ENCODE assay signal across 30 mouse cellular contexts in genomic region chr2:180655150-180655549, GRCm38 (mm10). TPM values are rescaled to one million over a fixed set of nuclear protein-coding genes. Genes with fewer than 3 reads are reported as not detected.
DNase-seq lines count a peak whose midpoint lies in the region; ATAC-seq and TF ChIP-seq lines count a peak whose summit lies in the region.
"Had no signal": no experiment of that assay in that cellular context is flagged by ENCODE, and none has a peak within 500 bp of the region (broad histone marks: within the 10 kb centered on the region; RNA-seq: fewer than 3 reads in every experiment).

No protein-coding gene starts in this region.

- ATAC-seq in heart, embryonic 11.5 days (replicated peaks; ENCODE audit: insufficient number of reproducible peaks, low FRiP score, low TSS enrichment), result no peak
- no peak for ATAC-seq in kidney, embryonic 14.5 days (ENCODE audit: low FRiP score, low TSS enrichment)
- ATAC-seq in midbrain, postnatal 0 days (ENCODE audit: low FRiP score), result no peak
- ATAC-seq in midbrain, embryonic 13.5 days, result no peak
- ATAC-seq: liver, embryonic 12.5 days; liver, postnatal 0 days had no signal

- no peak overlapping the region for H3K9ac ChIP-seq in heart, embryonic 11.5 days (ENCODE audit: low read depth, low read length)
- H3K9ac ChIP-seq in kidney, embryonic 14.5 days (ENCODE audit: low read depth, low read length), result no peak overlapping the region
- H3K9ac ChIP-seq in midbrain, postnatal 0 days (replicated peaks; ENCODE audit: low read length, poor library complexity, severe bottlenecking), result no peak overlapping the region
- H3K9ac ChIP-seq in midbrain, embryonic 13.5 days (replicated peaks), result no peak overlapping the region
- H3K9ac ChIP-seq: embryonic facial prominence, embryonic 12.5 days; hindbrain, embryonic 15.5 days; liver, embryonic 12.5 days; liver, postnatal 0 days had no signal

- no peak for TF ChIP-seq POLR2A in kidney, adult 2 months (IDR thresholded peaks at IDR 0.05; ENCODE audit: low read depth, low read length)

- DNase-seq in heart, adult 11 months, result peak; percentile 44
- DNase-seq in kidney, adult 2 months, result peak; percentile 48
- DNase-seq in midbrain, postnatal 0 days (ENCODE audit: low spot score), result peak; percentile 10
- peak; percentile 43 to 52 for DNase-seq in kidney, postnatal 36 days
- DNase-seq in adrenal gland, adult 8-10 months, result no peak
- DNase-seq: adrenal gland, postnatal 36 days; B cell, adult 2 months; cerebellum, adult 2 months; cerebellum, postnatal 36 days; embryo, embryonic 11 days; gastrocnemius, postnatal 10 days; heart, postnatal 36 days; liver, postnatal 0 days; lung, postnatal 36 days; retina, postnatal 1 day; right cerebral cortex, postnatal 25 days; thymus, postnatal 14 days had no signal

- peaks cover 4% of the 10 kb centered on the region; the same call in 1 of the 2 replicates for H3K4me1 ChIP-seq in heart, embryonic 11.5 days (ENCODE audit: control insufficient read depth, insufficient read depth, low read length)
- no peaks in the 10 kb centered on the region for H3K4me1 ChIP-seq in kidney, adult 2 months (ENCODE audit: control insufficient read depth, insufficient read depth, low read length)
- 0 out of 2 replicates have a peak, but pooled peaks cover 3% of the 10 kb centered on the region for H3K4me1 ChIP-seq in kidney, embryonic 14.5 days (ENCODE audit: control insufficient read depth, insufficient read depth, low read length)
- H3K4me1 ChIP-seq in midbrain, postnatal 0 days (ENCODE audit: insufficient read depth, low read length), result no peaks in the 10 kb centered on the region
- H3K4me1 ChIP-seq in midbrain, embryonic 13.5 days (replicated peaks), result peaks cover 17% of the 10 kb centered on the region

- H3K36me3 ChIP-seq in heart, embryonic 11.5 days (ENCODE audit: control insufficient read depth, insufficient read depth, low read length), result no peaks in the 10 kb centered on the region
- no peaks in the 10 kb centered on the region for H3K36me3 ChIP-seq in kidney, adult 2 months (ENCODE audit: control insufficient read depth, insufficient read depth, low read length)
- H3K36me3 ChIP-seq in kidney, embryonic 14.5 days (ENCODE audit: control insufficient read depth, insufficient read depth, low read length), result no peaks in the 10 kb centered on the region
- no peaks in the 10 kb centered on the region for H3K36me3 ChIP-seq in midbrain, postnatal 0 days (ENCODE audit: insufficient read depth, low read length)
- no peaks in the 10 kb centered on the region for H3K36me3 ChIP-seq in midbrain, embryonic 13.5 days
- H3K36me3 ChIP-seq: embryonic facial prominence, embryonic 12.5 days; hindbrain, embryonic 15.5 days; liver, embryonic 12.5 days had no signal

- H3K4me3 ChIP-seq in heart, embryonic 11.5 days (ENCODE audit: low read depth, low read length), result no peak overlapping the region
- H3K4me3 ChIP-seq in kidney, adult 2 months (ENCODE audit: insufficient read depth, low read depth, low read length), result no peak overlapping the region
- H3K4me3 ChIP-seq in kidney, embryonic 14.5 days (ENCODE audit: low read length), result no peak overlapping the region
- H3K4me3 ChIP-seq in midbrain, postnatal 0 days (ENCODE audit: low read depth, low read length), result no peak overlapping the region
- H3K4me3 ChIP-seq in midbrain, embryonic 13.5 days (replicated peaks), result no peak overlapping the region
- H3K4me3 ChIP-seq: embryonic facial prominence, embryonic 12.5 days; heart, embryonic 10.5 days; hindbrain, embryonic 15.5 days; layer of hippocampus, adult 2 months; left cerebral cortex, adult 2 months; liver, embryonic 12.5 days had no signal

- no peak overlapping the region for H3K27ac ChIP-seq in heart, embryonic 11.5 days (ENCODE audit: low read depth, low read length)
- no peak overlapping the region for H3K27ac ChIP-seq in kidney, adult 2 months (ENCODE audit: insufficient read depth, low read depth, low read length)
- H3K27ac ChIP-seq in kidney, embryonic 14.5 days (ENCODE audit: low read depth, low read length), result no peak overlapping the region
- H3K27ac ChIP-seq in midbrain, postnatal 0 days (ENCODE audit: low read depth, low read length), result no peak overlapping the region
- H3K27ac ChIP-seq in midbrain, embryonic 13.5 days, result no peak overlapping the region
- H3K27ac ChIP-seq: embryonic facial prominence, embryonic 12.5 days; heart, embryonic 10.5 days; hindbrain, embryonic 15.5 days; kidney, postnatal 0 days; layer of hippocampus, adult 2 months; left cerebral cortex, adult 2 months; liver, embryonic 12.5 days had no signal

- no peak for TF ChIP-seq CTCF in kidney, adult 2 months (conservative IDR thresholded peaks at IDR 0.05; ENCODE audit: insufficient read depth, insufficient read length, low read depth, low read length)
- TF ChIP-seq CTCF in midbrain, postnatal 0 days (IDR thresholded peaks at IDR 0.05), result no peak

- WGBS in heart, embryonic 11.5 days (ENCODE audit: insufficient replicate concordance), result 71% methylated on average over 6 of the region's 6 CpGs
- WGBS in kidney, adult 2 months, result 28% methylated on average over 6 of the region's 6 CpGs
- 46% methylated on average over 6 of the region's 6 CpGs for WGBS in kidney, embryonic 14.5 days
- 47% methylated on average over 6 of the region's 6 CpGs for WGBS in midbrain, postnatal 0 days
- WGBS in midbrain, embryonic 13.5 days, result 45% methylated on average over 6 of the region's 6 CpGs

- no peaks in the 10 kb centered on the region for H3K27me3 ChIP-seq in heart, embryonic 11.5 days (ENCODE audit: control insufficient read depth, insufficient read depth, low read length)
- H3K27me3 ChIP-seq in kidney, adult 2 months (replicated peaks; ENCODE audit: control insufficient read depth, insufficient read depth, low read length), result no peaks in the 10 kb centered on the region
- no peaks in the 10 kb centered on the region for H3K27me3 ChIP-seq in kidney, embryonic 14.5 days (ENCODE audit: control insufficient read depth, insufficient read depth, low read length)
- no peaks in the 10 kb centered on the region for H3K27me3 ChIP-seq in midbrain, postnatal 0 days (ENCODE audit: insufficient read depth, low read length)
- no peaks in the 10 kb centered on the region for H3K27me3 ChIP-seq in midbrain, embryonic 13.5 days
- H3K27me3 ChIP-seq: hindbrain, embryonic 15.5 days; liver, embryonic 12.5 days had no signal

- no peaks in the 10 kb centered on the region for H3K9me3 ChIP-seq in heart, embryonic 11.5 days (replicated peaks; ENCODE audit: control insufficient read depth, low read length)
- H3K9me3 ChIP-seq in kidney, embryonic 14.5 days (ENCODE audit: control insufficient read depth, low read length), result no peaks in the 10 kb centered on the region
- H3K9me3 ChIP-seq in midbrain, postnatal 0 days (ENCODE audit: low read length), result no peaks in the 10 kb centered on the region
- no peaks in the 10 kb centered on the region for H3K9me3 ChIP-seq in midbrain, embryonic 13.5 days
- H3K9me3 ChIP-seq: embryonic facial prominence, embryonic 12.5 days; heart, embryonic 10.5 days; hindbrain, embryonic 15.5 days; liver, embryonic 12.5 days had no signal

- no peak overlapping the region for H3K4me2 ChIP-seq in heart, embryonic 11.5 days
- no peak overlapping the region for H3K4me2 ChIP-seq in kidney, embryonic 14.5 days (replicated peaks; ENCODE audit: low read depth, low read length)
- H3K4me2 ChIP-seq in midbrain, postnatal 0 days (ENCODE audit: low read depth, low read length, poor library complexity, severe bottlenecking), result no peak overlapping the region
- no peak overlapping the region for H3K4me2 ChIP-seq in midbrain, embryonic 13.5 days (replicated peaks)
- H3K4me2 ChIP-seq: embryonic facial prominence, embryonic 12.5 days; hindbrain, embryonic 15.5 days; liver, embryonic 12.5 days had no signal

RNA-seq across cellular contexts. Expression of gene Tcfl5, which starts 12.6 kb away (rescaled TPM):
- 0.07 and 0.32 TPM in 2 replicates for polyA plus RNA-seq in heart, embryonic 11.5 days (2014; fragmentation: Nextera tagmentation; extraction: Ambion mirVana)
- 0.04 and 0.05 TPM in 2 replicates for polyA plus RNA-seq in kidney, adult 2 months (2012; rRNA removed)
- 0.22 and 0.40 TPM in 2 replicates for polyA plus RNA-seq in kidney, embryonic 14.5 days (2014; fragmentation: Nextera tagmentation; extraction: Ambion mirVana)
- total RNA-seq in midbrain, postnatal 0 days (2014; rRNA removed), result 5.9 and 7.8 TPM in 2 replicates
- polyA plus RNA-seq in midbrain, postnatal 0 days (2015; fragmentation: Nextera tagmentation; extraction: Ambion mirVana), result 0.79 and 1.0 TPM in 2 replicates
- polyA plus RNA-seq in midbrain, embryonic 13.5 days (2015; fragmentation: Nextera tagmentation; extraction: Ambion mirVana), result 0.09 and 0.15 TPM in 2 replicates
- total RNA-seq in adrenal gland, adult 8-10 months (2022), result not detected
- total RNA-seq: adrenal gland, adult 18-20 months; adrenal gland, postnatal 36 days; megakaryocyte, adult 5-6 weeks had no signal
- polyA plus RNA-seq: heart, embryonic 16.5 days; liver, postnatal 0 days had no signal

RNA-seq across cellular contexts. Expression of gene Dido1, which starts 54.6 kb away (rescaled TPM):
- polyA plus RNA-seq in heart, embryonic 11.5 days (2014; fragmentation: Nextera tagmentation; extraction: Ambion mirVana), result 20.8 and 21.3 TPM in 2 replicates
- polyA plus RNA-seq in kidney, adult 2 months (2012; rRNA removed), result 13.2 and 13.4 TPM in 2 replicates
- polyA plus RNA-seq in kidney, embryonic 14.5 days (2014; fragmentation: Nextera tagmentation; extraction: Ambion mirVana), result 25.6 and 39.5 TPM in 2 replicates
- total RNA-seq in midbrain, postnatal 0 days (2014; rRNA removed), result 36.7 and 44.1 TPM in 2 replicates
- 19.3 and 22.2 TPM in 2 replicates for polyA plus RNA-seq in midbrain, postnatal 0 days (2015; fragmentation: Nextera tagmentation; extraction: Ambion mirVana)
- polyA plus RNA-seq in midbrain, embryonic 13.5 days (2015; fragmentation: Nextera tagmentation; extraction: Ambion mirVana), result 33.9 and 36.3 TPM in 2 replicates
- total RNA-seq in adrenal gland, adult 8-10 months (2022), result 10 to 100 TPM; 41.3 to 60.8 (median 49.4) TPM

RNA-seq across cellular contexts. Expression of gene Gid8, which starts 54.8 kb away (rescaled TPM):
- polyA plus RNA-seq in heart, embryonic 11.5 days (2014; fragmentation: Nextera tagmentation; extraction: Ambion mirVana), result 52.9 and 54.2 TPM in 2 replicates
- polyA plus RNA-seq in kidney, adult 2 months (2012; rRNA removed), result 33.3 and 35.4 TPM in 2 replicates
- 54.3 and 62.9 TPM in 2 replicates for polyA plus RNA-seq in kidney, embryonic 14.5 days (2014; fragmentation: Nextera tagmentation; extraction: Ambion mirVana)
- 43.6 and 56.4 TPM in 2 replicates for total RNA-seq in midbrain, postnatal 0 days (2014; rRNA removed)
- 44.5 and 46.5 TPM in 2 replicates for polyA plus RNA-seq in midbrain, postnatal 0 days (2015; fragmentation: Nextera tagmentation; extraction: Ambion mirVana)
- polyA plus RNA-seq in midbrain, embryonic 13.5 days (2015; fragmentation: Nextera tagmentation; extraction: Ambion mirVana), result 56.3 and 61.1 TPM in 2 replicates
- total RNA-seq in adrenal gland, adult 8-10 months (2022), result 10 to 100 TPM; 58.4 to 65.5 (median 64.0) TPM

RNA-seq across cellular contexts. Expression of gene Col9a3, which starts 57.6 kb away (rescaled TPM):
- 24.5 and 25.0 TPM in 2 replicates for polyA plus RNA-seq in heart, embryonic 11.5 days (2014; fragmentation: Nextera tagmentation; extraction: Ambion mirVana)
- 0.42 and 0.46 TPM in 2 replicates for polyA plus RNA-seq in kidney, adult 2 months (2012; rRNA removed)
- 4.4 and 6.4 TPM in 2 replicates for polyA plus RNA-seq in kidney, embryonic 14.5 days (2014; fragmentation: Nextera tagmentation; extraction: Ambion mirVana)
- 19.9 and 47.6 TPM in 2 replicates for total RNA-seq in midbrain, postnatal 0 days (2014; rRNA removed)
- polyA plus RNA-seq in midbrain, postnatal 0 days (2015; fragmentation: Nextera tagmentation; extraction: Ambion mirVana), result 29.6 and 29.8 TPM in 2 replicates
- 17.5 and 17.9 TPM in 2 replicates for polyA plus RNA-seq in midbrain, embryonic 13.5 days (2015; fragmentation: Nextera tagmentation; extraction: Ambion mirVana)
- under 1 TPM in 3 of 4 experiments, not detected in 1; 0.22 to 0.40 (median 0.35) TPM for total RNA-seq in adrenal gland, adult 8-10 months (2022)
